Mouse (Mus musculus): ENCODE data around the gene D7Ertd443e.

- TF ChIP-seq CTCF (conservative IDR thresholded peaks at IDR 0.05; ENCODE audit: low read length): no peak
- no peak for TF ChIP-seq NANOG (IDR thresholded peaks at IDR 0.05; ENCODE audit: borderline replicate concordance, low read length)
- TF ChIP-seq POU5F1 (IDR thresholded peaks at IDR 0.05; ENCODE audit: borderline replicate concordance, low read length): no peak
Observed at GRCm38 (mm10) chr7:134287570-134288222, 97.8 kb downstream of the D7Ertd443e start.
